Comparison of ENCODE assay signal across 14 mouse cellular contexts in genomic region chr8:107505271-107505670, GRCm38 (mm10).
A peak's percentile ranks its signal among the peaks of the same experiment; 100 is the strongest.
DNase-seq lines count a peak whose midpoint lies in the region; ATAC-seq and TF ChIP-seq lines count a peak whose summit lies in the region.
"Had no signal": no experiment of that assay in that cellular context is flagged by ENCODE, and none has a peak within 500 bp of the region (broad histone marks: within the 10 kb centered on the region; RNA-seq: fewer than 3 reads in every experiment).

No protein-coding gene starts in this region.

- no peak overlapping the region for H3K9ac ChIP-seq in intestine, embryonic 14.5 days (ENCODE audit: low read length)
- no peak overlapping the region for H3K9ac ChIP-seq in intestine, embryonic 16.5 days (ENCODE audit: low read depth, low read length)
- H3K9ac ChIP-seq: neural tube, embryonic 15.5 days had no signal

- intact Hi-C loops in left cerebral cortex, postnatal 36 days (cut with DNase I) = no loop called here

- no peaks in the 10 kb centered on the region for H3K9me3 ChIP-seq in intestine, embryonic 14.5 days (ENCODE audit: control insufficient read depth, low read length)
- no peaks in the 10 kb centered on the region for H3K9me3 ChIP-seq in intestine, embryonic 16.5 days (ENCODE audit: control insufficient read depth, low read length)
- H3K9me3 ChIP-seq: neural tube, embryonic 15.5 days had no signal

- H3K4me1 ChIP-seq in intestine, embryonic 14.5 days (replicated peaks; ENCODE audit: control insufficient read depth, insufficient read depth, low read length) = peaks cover 10% of the 10 kb centered on the region; the same call in 1 of the 2 replicates
- H3K4me1 ChIP-seq in intestine, embryonic 16.5 days (ENCODE audit: control insufficient read depth, insufficient read depth, low read length) = peaks cover 16% of the 10 kb centered on the region
- peaks cover 13% of the 10 kb centered on the region for H3K4me1 ChIP-seq in cerebellum, adult 2 months (ENCODE audit: control insufficient read depth, insufficient read depth, low read length)

- H3K4me3 ChIP-seq in intestine, embryonic 14.5 days (ENCODE audit: low read depth, low read length) = no peak overlapping the region
- H3K4me3 ChIP-seq in intestine, embryonic 16.5 days (ENCODE audit: low read length) = no peak overlapping the region
- no peak overlapping the region for H3K4me3 ChIP-seq in cerebellum, adult 2 months (replicated peaks; ENCODE audit: insufficient read depth, low read depth, low read length)
- H3K4me3 ChIP-seq: left cerebral cortex, adult 2 months; neural tube, embryonic 15.5 days had no signal

- H3K4me2 ChIP-seq in intestine, embryonic 14.5 days (ENCODE audit: low read length) = no peak overlapping the region
- no peak overlapping the region for H3K4me2 ChIP-seq in intestine, embryonic 16.5 days (ENCODE audit: low read depth, low read length)
- H3K4me2 ChIP-seq: heart, embryonic 11.5 days; neural tube, embryonic 15.5 days had no signal

- no peak for TF ChIP-seq POLR2A in cerebellum, adult 2 months (IDR thresholded peaks at IDR 0.05; ENCODE audit: borderline replicate concordance, insufficient read depth, low read length)

- WGBS in intestine, embryonic 14.5 days = 80% methylated on average over 4 of the region's 4 CpGs
- 81% methylated on average over 4 of the region's 4 CpGs for WGBS in intestine, embryonic 16.5 days
- WGBS in cerebellum, adult 2 months = 13% methylated on average over 4 of the region's 4 CpGs

- H3K27me3 ChIP-seq in intestine, embryonic 14.5 days (replicated peaks; ENCODE audit: control insufficient read depth, insufficient read depth, low read length) = no peaks in the 10 kb centered on the region
- no peaks in the 10 kb centered on the region for H3K27me3 ChIP-seq in intestine, embryonic 16.5 days (replicated peaks; ENCODE audit: control insufficient read depth, insufficient read depth, low read length)
- no peaks in the 10 kb centered on the region for H3K27me3 ChIP-seq in cerebellum, adult 2 months (ENCODE audit: control insufficient read depth, insufficient read depth, low read length)
- H3K27me3 ChIP-seq: neural tube, embryonic 15.5 days had no signal

- no peak for ATAC-seq in intestine, embryonic 14.5 days (replicated peaks; ENCODE audit: low FRiP score, low TSS enrichment, low read depth)
- no peak for ATAC-seq in intestine, embryonic 16.5 days
- ATAC-seq: forebrain, embryonic 14.5 days had no signal

- TF ChIP-seq CTCF in cerebellum, adult 2 months (IDR thresholded peaks at IDR 0.05; ENCODE audit: borderline replicate concordance, insufficient read depth, low read depth, low read length) = no peak

- peak overlapping the region; percentile 6; the same call in 1 of the 2 replicates for H3K27ac ChIP-seq in intestine, embryonic 14.5 days (ENCODE audit: low read depth)
- H3K27ac ChIP-seq in intestine, embryonic 16.5 days (ENCODE audit: low read length) = no peak overlapping the region
- no peak overlapping the region for H3K27ac ChIP-seq in cerebellum, adult 2 months (ENCODE audit: insufficient read depth, low read length)
- H3K27ac ChIP-seq: left cerebral cortex, adult 2 months; neural tube, embryonic 15.5 days had no signal

- no peaks in the 10 kb centered on the region; the same call in 1 of the 2 replicates for H3K36me3 ChIP-seq in intestine, embryonic 14.5 days (ENCODE audit: control insufficient read depth, insufficient read depth, low read length)
- no peaks in the 10 kb centered on the region for H3K36me3 ChIP-seq in intestine, embryonic 16.5 days (ENCODE audit: control insufficient read depth, insufficient read depth, low read length)

- no peak for DNase-seq in intestine, embryonic 14.5 days (ENCODE audit: low spot score)
- DNase-seq in CD4-positive helper T cell, adult 2 months (ENCODE audit: low read depth, low spot score) = peak; percentile 13
- DNase-seq in cerebellum, adult 2 months = peak; percentile 31 to 67
- DNase-seq in induced T-regulatory cell, adult 2 months (ENCODE audit: low read depth) = peak; percentile 33
- DNase-seq in left cerebral cortex, postnatal 36 days (ENCODE audit: low spot score in 2 of 2) = no peak
- no peak for DNase-seq in T-cell, adult 2 months (ENCODE audit: low spot score)
- DNase-seq in gastrocnemius, postnatal 10 days = no peak
- DNase-seq: kidney, adult 2 months; lung, adult 2 months had no signal

Comparison
In these comparisons a context has a peak if more than half of its experiments do, and no peak if none do; other contexts are left out.
1. DNase-seq: peak in CD4-positive helper T cell, adult 2 months (single experiment), cerebellum, adult 2 months (2 of 2) and induced T-regulatory cell, adult 2 months (single experiment); none in intestine, embryonic 14.5 days (single experiment), left cerebral cortex, postnatal 36 days (0 of 2), T-cell, adult 2 months (single experiment) and gastrocnemius, postnatal 10 days (single experiment).